Mouse (Mus musculus): ENCODE results near the gene Alb. TPM values are rescaled to one million over a fixed set of nuclear protein-coding genes. Genes with fewer than 3 reads are reported as not detected.

The Alb gene
- polyA plus RNA-seq, 1 experiment from 2014 or later: not detected

- no peak for ATAC-seq (ENCODE audit: low FRiP score)
Observed at GRCm38 (mm10) chr5:90467245-90467644, 6.5 kb downstream of the Alb start.

GRCm38 (mm10) chr5:90470836-90471235, 10.1 kb downstream of the Alb start:
- 92% methylated on average over 3 of the region's 3 CpGs for WGBS
- no peak for ATAC-seq (ENCODE audit: low FRiP score)
- H3K27me3 ChIP-seq: no peaks in the 10 kb centered on the region
- H3K4me1 ChIP-seq: no peaks in the 10 kb centered on the region
- H3K9ac ChIP-seq: no peak overlapping the region
- no peaks in the 10 kb centered on the region for H3K36me3 ChIP-seq
- H3K27ac ChIP-seq: no peak overlapping the region
- H3K4me2 ChIP-seq (replicated peaks): no peak overlapping the region
- no peaks in the 10 kb centered on the region for H3K9me3 ChIP-seq (replicated peaks)
- no peak overlapping the region for H3K4me3 ChIP-seq

More at GRCm38 (mm10) chr5:90467245-90467644, 6.5 kb downstream of the Alb start:
- Histone ChIP-seq H3K4me2 (replicated peaks) (no peak overlapping the region), H3K36me3 (no peaks in the 10 kb centered on the region), H3K4me1 (no peaks in the 10 kb centered on the region), H3K9ac (no peak overlapping the region), H3K9me3 (replicated peaks) (no peaks in the 10 kb centered on the region), H3K27ac (no peak overlapping the region), H3K4me3 (no peak overlapping the region), H3K27me3 (no peaks in the 10 kb centered on the region)
- WGBS: 17% methylated on average over 6 of the region's 6 CpGs

DNA sequence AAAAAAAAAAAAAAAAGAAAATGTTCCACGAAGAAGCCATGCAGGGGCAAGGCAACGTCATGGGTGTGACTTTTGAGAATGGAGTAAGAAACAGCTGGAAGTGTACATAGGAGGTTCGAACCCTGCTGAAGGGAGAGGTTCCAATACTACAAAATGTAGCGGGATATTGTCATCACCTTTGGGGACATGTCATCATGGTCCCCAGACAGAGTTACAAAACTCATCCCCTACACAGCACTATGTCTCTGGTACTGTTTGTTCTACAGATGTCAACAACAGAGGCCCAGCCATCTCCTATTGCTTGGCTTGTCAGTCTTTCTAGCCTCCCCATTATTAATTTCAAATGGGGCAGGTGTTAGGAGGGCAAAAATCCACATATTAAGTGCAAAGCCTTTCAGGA, 13.2 kb downstream of the Alb start:
- Histone ChIP-seq H3K36me3 (no peaks in the 10 kb centered on the region), H3K9me3 (replicated peaks) (no peaks in the 10 kb centered on the region), H3K27ac (no peak overlapping the region), H3K27me3 (no peaks in the 10 kb centered on the region), H3K4me1 (no peaks in the 10 kb centered on the region), H3K4me3 (no peak overlapping the region), H3K4me2 (replicated peaks) (no peak overlapping the region), H3K9ac (no peak overlapping the region)
- ATAC-seq (ENCODE audit: low FRiP score): no peak
- WGBS: 86% methylated on average over 4 of the region's 4 CpGs

DNA sequence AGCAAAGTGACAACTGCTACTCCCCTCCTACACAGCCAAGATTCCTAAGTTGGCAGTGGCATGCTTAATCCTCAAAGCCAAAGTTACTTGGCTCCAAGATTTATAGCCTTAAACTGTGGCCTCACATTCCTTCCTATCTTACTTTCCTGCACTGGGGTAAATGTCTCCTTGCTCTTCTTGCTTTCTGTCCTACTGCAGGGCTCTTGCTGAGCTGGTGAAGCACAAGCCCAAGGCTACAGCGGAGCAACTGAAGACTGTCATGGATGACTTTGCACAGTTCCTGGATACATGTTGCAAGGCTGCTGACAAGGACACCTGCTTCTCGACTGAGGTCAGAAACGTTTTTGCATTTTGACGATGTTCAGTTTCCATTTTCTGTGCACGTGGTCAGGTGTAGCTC, 13.7 kb downstream of the Alb start:
- no peaks in the 10 kb centered on the region for H3K36me3 ChIP-seq
- 92% methylated on average over 5 of the region's 5 CpGs for WGBS
- H3K4me1 ChIP-seq: no peaks in the 10 kb centered on the region
- H3K9me3 ChIP-seq (replicated peaks): no peaks in the 10 kb centered on the region
- no peaks in the 10 kb centered on the region for H3K27me3 ChIP-seq
- no peak overlapping the region for H3K4me3 ChIP-seq
- H3K27ac ChIP-seq: no peak overlapping the region
- no peak for ATAC-seq (ENCODE audit: low FRiP score)
- no peak overlapping the region for H3K9ac ChIP-seq
- H3K4me2 ChIP-seq (replicated peaks): no peak overlapping the region

- no peaks in the 10 kb centered on the region for H3K36me3 ChIP-seq
- H3K27me3 ChIP-seq: no peaks in the 10 kb centered on the region
- no peaks in the 10 kb centered on the region for H3K9me3 ChIP-seq (replicated peaks)
- no peak overlapping the region for H3K9ac ChIP-seq
- H3K4me2 ChIP-seq (replicated peaks): no peak overlapping the region
- no peak overlapping the region for H3K27ac ChIP-seq
- H3K4me1 ChIP-seq: no peaks in the 10 kb centered on the region
- no peak for ATAC-seq (ENCODE audit: low FRiP score)
- WGBS: 84% methylated on average over 3 of the region's 3 CpGs
- no peak overlapping the region for H3K4me3 ChIP-seq
Observed at GRCm38 (mm10) chr5:90476741-90477140, 16.0 kb downstream of the Alb start.

DNA sequence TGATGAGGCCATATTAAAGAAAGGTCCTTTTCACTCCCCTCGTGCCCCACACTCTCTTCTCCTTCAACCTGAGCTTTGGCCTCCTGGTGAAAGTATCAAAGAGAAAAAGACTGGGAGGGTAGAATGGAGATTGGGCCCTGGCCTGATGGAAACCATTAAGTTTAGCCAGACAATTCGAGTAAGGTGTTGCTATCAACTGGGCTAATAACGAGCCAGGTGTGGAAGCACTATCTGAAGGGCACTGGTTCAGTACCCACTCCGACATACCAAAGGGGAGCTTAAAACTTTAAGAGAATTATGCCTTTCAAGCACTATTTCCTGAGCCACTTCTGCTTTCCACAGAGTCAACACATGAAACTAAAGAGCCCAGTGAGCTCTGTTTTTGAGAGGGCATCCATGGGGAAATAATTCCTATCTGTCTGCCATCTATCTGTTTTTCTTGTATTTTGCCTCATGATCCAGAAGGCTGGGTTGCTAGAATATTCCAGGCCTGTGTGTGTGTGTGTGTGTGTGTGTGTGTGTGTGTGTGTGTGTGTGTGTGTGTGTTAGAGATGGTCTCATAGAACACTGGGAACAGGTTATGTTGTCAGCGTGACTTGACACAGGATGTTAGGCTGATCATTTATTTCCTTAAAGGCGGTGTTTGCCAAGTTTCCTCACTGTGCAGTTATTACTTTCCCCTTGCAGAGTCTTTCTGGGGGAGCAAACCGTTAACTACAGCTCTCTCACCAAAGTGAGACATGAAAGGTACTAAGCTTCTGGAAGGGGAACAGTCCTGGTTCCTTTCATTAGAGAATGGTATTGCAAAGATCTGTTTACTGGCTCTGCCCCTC, 16.8 kb downstream of the Alb start:
- ATAC-seq (ENCODE audit: low FRiP score): no peak
- WGBS: 85% methylated on average over 7 of the region's 7 CpGs

DNA sequence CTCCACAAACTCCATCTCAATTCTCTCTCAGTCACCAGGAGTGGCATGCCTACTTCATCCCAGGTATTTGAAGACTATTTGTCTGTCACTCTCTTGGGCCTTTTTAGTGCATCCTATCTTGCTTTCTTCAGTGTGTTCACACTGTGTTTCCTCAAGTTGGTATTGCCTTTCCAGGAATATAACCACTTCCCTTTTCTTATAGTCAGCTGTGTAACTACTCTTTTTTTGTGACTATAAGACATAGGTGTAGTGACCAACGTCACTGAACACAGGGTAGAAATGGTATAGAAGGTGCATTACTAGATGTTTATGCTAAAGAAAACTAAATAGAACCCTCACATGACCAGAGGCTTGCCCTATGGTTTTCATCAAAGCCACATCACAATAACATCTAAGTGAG, 18.2 kb downstream of the Alb start:
- 83% methylated on average over 1 of the region's 1 CpGs for WGBS
- H3K27me3 ChIP-seq: no peaks in the 10 kb centered on the region
- H3K4me2 ChIP-seq (replicated peaks): no peak overlapping the region
- no peak for ATAC-seq (ENCODE audit: low FRiP score)
- H3K27ac ChIP-seq: no peak overlapping the region
- no peak overlapping the region for H3K4me3 ChIP-seq
- no peaks in the 10 kb centered on the region for H3K36me3 ChIP-seq
- H3K9ac ChIP-seq: no peak overlapping the region
- no peaks in the 10 kb centered on the region for H3K4me1 ChIP-seq
- H3K9me3 ChIP-seq (replicated peaks): no peaks in the 10 kb centered on the region

More for the DNA sequence above, 16.8 kb downstream of the Alb start:
- Histone ChIP-seq H3K27ac (no peak overlapping the region), H3K9ac (no peak overlapping the region), H3K9me3 (replicated peaks) (no peaks in the 10 kb centered on the region), H3K27me3 (no peaks in the 10 kb centered on the region), H3K36me3 (no peaks in the 10 kb centered on the region), H3K4me3 (no peak overlapping the region), H3K4me2 (replicated peaks) (no peak overlapping the region), H3K4me1 (no peaks in the 10 kb centered on the region)

GRCm38 (mm10) chr5:90485597-90485996, 24.9 kb downstream of the Alb start:
- Histone ChIP-seq H3K9ac (no peak overlapping the region), H3K27ac (no peak overlapping the region), H3K4me3 (no peak overlapping the region), H3K9me3 (replicated peaks) (no peaks in the 10 kb centered on the region), H3K36me3 (no peaks in the 10 kb centered on the region), H3K4me1 (no peaks in the 10 kb centered on the region), H3K27me3 (no peaks in the 10 kb centered on the region), H3K4me2 (replicated peaks) (no peak overlapping the region)
- 93% methylated on average over 7 of the region's 7 CpGs for WGBS
- no peak for ATAC-seq (ENCODE audit: low FRiP score)

DNA sequence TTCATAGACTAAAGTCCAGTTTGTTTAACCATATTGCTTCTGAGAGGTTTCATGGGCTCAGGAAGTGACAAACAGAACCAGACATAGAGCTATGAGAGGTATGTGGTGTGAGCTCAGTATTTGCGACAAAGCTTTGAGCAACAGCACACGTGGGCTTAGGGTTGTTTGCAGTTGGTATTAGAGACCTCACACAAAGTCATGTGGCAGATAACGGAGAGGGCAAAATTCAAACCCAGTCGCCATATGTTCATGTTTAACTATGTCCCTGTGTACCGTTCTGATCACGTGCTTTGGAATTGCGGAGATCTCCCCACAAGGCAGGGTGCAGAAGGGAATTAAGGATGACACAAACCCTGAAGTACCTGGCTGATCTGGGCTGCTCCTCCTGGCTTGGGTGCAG, 27.6 kb downstream of the Alb start:
- WGBS: 90% methylated on average over 7 of the region's 7 CpGs
- Histone ChIP-seq H3K9me3 (replicated peaks) (no peaks in the 10 kb centered on the region), H3K4me3 (no peak overlapping the region), H3K27me3 (no peaks in the 10 kb centered on the region), H3K9ac (no peak overlapping the region), H3K36me3 (no peaks in the 10 kb centered on the region), H3K4me1 (no peaks in the 10 kb centered on the region), H3K4me2 (replicated peaks) (no peak overlapping the region), H3K27ac (no peak overlapping the region)
- no peak for ATAC-seq (ENCODE audit: low FRiP score)

- Histone ChIP-seq H3K36me3 (no peaks in the 10 kb centered on the region), H3K4me2 (replicated peaks) (no peak within 1 kb of the TSS), H3K9ac (no peak within 1 kb of the TSS), H3K27ac (no peak within 1 kb of the TSS), H3K4me3 (no peak within 1 kb of the TSS), H3K4me1 (no peaks in the 10 kb centered on the region), H3K9me3 (replicated peaks) (no peaks in the 10 kb centered on the region), H3K27me3 (no peaks in the 10 kb centered on the region)
- WGBS: 82% methylated on average over 7 of the region's 7 CpGs
- ATAC-seq (ENCODE audit: low FRiP score): no peak
Observed at GRCm38 (mm10) chr5:90490518-90490917, 29.8 kb downstream of the Alb start, which contains the start of gene Afp. Gene Afp (plus strand): TSS chr5:90490737.

GRCm38 (mm10) chr5:90492440-90492839, 31.7 kb downstream of the Alb start:
- Histone ChIP-seq H3K9me3 (replicated peaks) (no peaks in the 10 kb centered on the region), H3K4me1 (no peaks in the 10 kb centered on the region), H3K36me3 (no peaks in the 10 kb centered on the region), H3K4me3 (no peak overlapping the region), H3K9ac (no peak overlapping the region), H3K27me3 (no peaks in the 10 kb centered on the region), H3K27ac (no peak overlapping the region), H3K4me2 (replicated peaks) (no peak overlapping the region)
- ATAC-seq (ENCODE audit: low FRiP score): no peak
- 79% methylated on average over 9 of the region's 9 CpGs for WGBS

GRCm38 (mm10) chr5:90494308-90494707, 33.6 kb downstream of the Alb start:
- WGBS: 91% methylated on average over 4 of the region's 4 CpGs
- H3K9ac ChIP-seq: no peak overlapping the region
- H3K27me3 ChIP-seq: no peaks in the 10 kb centered on the region
- no peak for ATAC-seq (ENCODE audit: low FRiP score)
- no peaks in the 10 kb centered on the region for H3K9me3 ChIP-seq (replicated peaks)
- no peak overlapping the region for H3K4me2 ChIP-seq (replicated peaks)
- H3K36me3 ChIP-seq: no peaks in the 10 kb centered on the region
- H3K27ac ChIP-seq: no peak overlapping the region
- no peaks in the 10 kb centered on the region for H3K4me1 ChIP-seq
- no peak overlapping the region for H3K4me3 ChIP-seq

DNA sequence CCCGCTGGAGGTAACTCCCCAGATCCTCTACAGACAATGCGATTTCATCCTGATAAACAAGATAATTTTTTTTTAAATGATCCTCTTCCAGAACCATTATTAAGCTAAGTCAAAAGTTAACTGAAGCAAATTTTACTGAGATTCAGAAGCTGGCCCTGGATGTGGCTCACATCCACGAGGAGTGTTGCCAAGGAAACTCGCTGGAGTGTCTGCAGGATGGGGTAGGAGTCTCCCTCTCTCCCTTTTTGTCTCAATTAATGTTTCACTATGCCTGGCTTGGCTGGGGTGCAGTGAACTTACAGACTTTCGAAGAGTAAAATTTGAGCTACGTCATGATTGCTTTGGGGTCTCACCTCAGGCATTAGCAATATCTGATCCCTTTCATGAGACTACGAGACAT, 38.8 kb downstream of the Alb start:
- H3K4me1 ChIP-seq: no peaks in the 10 kb centered on the region
- no peak overlapping the region for H3K9ac ChIP-seq
- no peaks in the 10 kb centered on the region for H3K9me3 ChIP-seq (replicated peaks)
- no peak for ATAC-seq (ENCODE audit: low FRiP score)
- H3K4me2 ChIP-seq (replicated peaks): no peak overlapping the region
- H3K36me3 ChIP-seq: no peaks in the 10 kb centered on the region
- H3K27ac ChIP-seq: no peak overlapping the region
- no peaks in the 10 kb centered on the region for H3K27me3 ChIP-seq
- 67% methylated on average over 7 of the region's 7 CpGs for WGBS
- no peak overlapping the region for H3K4me3 ChIP-seq
